ENCODE assay signal across 16 mouse cellular contexts in genomic region chr1:157707256-157707655, GRCm38 (mm10).
"Had no signal": no experiment of that assay in that cellular context is flagged by ENCODE, and none has a peak within 500 bp of the region (broad histone marks: within the 10 kb centered on the region; RNA-seq: fewer than 3 reads in every experiment).

No protein-coding gene starts in this region.

- H3K4me3 ChIP-seq: neural tube, embryonic 13.5 days; neural tube, embryonic 15.5 days; stomach, embryonic 15.5 days had no signal

- H3K27ac ChIP-seq: neural tube, embryonic 13.5 days; neural tube, embryonic 15.5 days; stomach, embryonic 15.5 days; stomach, postnatal 0 days had no signal

- DNase-seq: retina, postnatal 1 day; right cerebral cortex, adult 18-20 months; right cerebral cortex, postnatal 14 days; right cerebral cortex, postnatal 25 days; right cerebral cortex, postnatal 4 days; spleen, adult 18-20 months; thymus, adult 18-20 months; thymus, adult 2 months; thymus, postnatal 14 days; thymus, postnatal 25 days; thymus, postnatal 36 days; thymus, postnatal 4 days had no signal

- H3K36me3 ChIP-seq: neural tube, embryonic 13.5 days; neural tube, embryonic 15.5 days; stomach, embryonic 15.5 days had no signal

- H3K4me1 ChIP-seq: neural tube, embryonic 13.5 days; neural tube, embryonic 15.5 days; stomach, embryonic 15.5 days had no signal

- H3K4me2 ChIP-seq: neural tube, embryonic 13.5 days; neural tube, embryonic 15.5 days; stomach, embryonic 15.5 days had no signal

- H3K27me3 ChIP-seq: neural tube, embryonic 13.5 days; neural tube, embryonic 15.5 days; stomach, embryonic 15.5 days had no signal

- H3K9me3 ChIP-seq: neural tube, embryonic 13.5 days; neural tube, embryonic 15.5 days; stomach, embryonic 15.5 days had no signal

- H3K9ac ChIP-seq: neural tube, embryonic 13.5 days; neural tube, embryonic 15.5 days; stomach, embryonic 15.5 days had no signal
